Mouse (Mus musculus): ENCODE results near the gene Fgfr1op. TPM values are rescaled to one million over a fixed set of nuclear protein-coding genes. Genes with fewer than 3 reads are reported as not detected.

The Fgfr1op gene
- polyA plus RNA-seq, 1 experiment, result 16.5 TPM

DNA sequence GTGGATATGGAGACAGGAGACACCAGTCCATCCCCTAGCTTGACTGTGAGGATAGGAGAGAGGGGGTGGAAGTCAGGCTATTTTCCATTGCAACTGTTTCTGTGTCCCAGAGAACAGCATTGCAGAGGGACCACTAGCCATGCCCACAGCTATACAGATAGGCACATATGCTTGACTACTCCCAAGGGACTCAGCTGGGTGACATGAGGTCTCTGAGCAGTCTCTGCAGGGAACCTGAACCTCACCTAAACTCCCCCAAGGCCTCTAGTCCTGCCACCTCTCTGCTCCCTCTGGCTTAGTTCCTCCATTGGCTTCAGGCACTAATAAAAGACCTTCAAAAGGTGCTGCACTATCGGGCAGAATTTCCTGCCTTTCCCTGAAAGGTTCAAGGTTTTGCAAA is 58.8 kb downstream of the Fgfr1op start:
- no peak for DNase-seq (ENCODE audit: extremely low spot score in 1 of 2, low spot score in 1 of 2)

DNA sequence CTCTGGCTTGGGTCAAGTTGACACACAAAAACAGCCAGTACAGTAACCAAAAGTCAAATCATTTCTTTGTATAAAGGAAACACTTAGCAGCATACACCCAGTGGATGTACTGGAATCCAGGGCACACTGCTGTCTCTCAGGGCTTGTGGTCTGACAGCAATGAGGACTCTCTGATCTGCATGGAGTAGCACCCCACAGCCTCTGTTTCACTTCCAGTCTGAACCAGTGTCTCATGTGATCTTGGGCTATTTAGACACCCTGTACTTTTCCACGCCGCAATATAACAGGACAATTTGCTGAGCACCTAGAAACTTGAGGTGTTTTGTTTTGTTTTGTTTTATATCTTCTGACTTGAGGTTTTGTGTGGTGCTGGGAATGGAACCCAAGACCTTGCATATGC is 59.9 kb downstream of the Fgfr1op start:
- no peak for DNase-seq (ENCODE audit: extremely low spot score in 1 of 2, low spot score in 1 of 2)

DNA sequence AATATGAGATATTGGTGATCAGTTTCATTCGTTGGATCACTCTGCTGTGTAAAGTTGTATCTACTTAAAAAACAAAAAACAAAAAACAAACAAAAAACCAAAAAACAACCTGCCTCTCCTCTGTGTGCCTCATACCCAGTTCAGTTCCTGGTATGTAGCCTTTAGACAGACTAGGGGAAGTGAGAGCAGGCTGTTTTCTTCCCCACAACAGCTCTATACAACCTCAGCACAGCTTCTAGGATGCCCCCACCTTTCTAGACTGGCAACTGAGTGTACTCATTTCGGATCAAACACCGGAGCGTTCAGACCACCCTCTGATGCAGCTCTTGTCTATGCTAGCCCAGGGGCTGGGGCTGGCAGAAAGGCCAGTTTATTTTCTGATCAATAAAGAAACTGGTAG is 60.4 kb downstream of the Fgfr1op start:
- no peak for DNase-seq (ENCODE audit: extremely low spot score in 1 of 2, low spot score in 1 of 2)

- DNase-seq (ENCODE audit: extremely low spot score in 1 of 2, low spot score in 1 of 2), result peak in 1 of 2 experiments; percentile 8
Observed at GRCm38 (mm10) chr17:8228622-8229021, 63.3 kb downstream of the Fgfr1op start.

DNA sequence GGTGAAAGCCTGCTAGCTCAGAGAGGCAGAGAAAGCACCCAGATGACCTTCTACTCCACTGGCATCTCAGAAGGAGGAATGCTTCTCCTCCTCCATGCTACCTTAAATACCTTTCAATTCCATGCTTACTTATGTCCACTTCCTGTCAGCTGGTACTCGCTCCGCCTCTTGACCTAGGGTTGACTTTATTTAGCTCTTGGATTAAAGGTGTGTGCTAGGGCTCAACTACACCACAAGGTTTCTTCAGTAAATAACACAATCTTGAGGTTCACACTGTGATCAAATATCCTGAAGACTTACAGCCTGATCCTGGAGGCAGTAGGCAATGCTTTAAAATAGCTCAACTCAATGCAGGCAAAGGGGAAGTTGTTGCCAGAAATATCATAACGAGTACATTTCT is 64.3 kb downstream of the Fgfr1op start:
- DNase-seq (ENCODE audit: extremely low spot score in 1 of 2, low spot score in 1 of 2), result no peak

- peak; percentile 24 to 33 for DNase-seq (ENCODE audit: extremely low spot score in 1 of 2, low spot score in 1 of 2)
Observed at GRCm38 (mm10) chr17:8232089-8232488, 66.8 kb downstream of the Fgfr1op start.

GRCm38 (mm10) chr17:8233618-8234214 is 68.4 kb downstream of the Fgfr1op start:
- no peak for DNase-seq (ENCODE audit: extremely low spot score in 1 of 2, low spot score in 1 of 2)

- DNase-seq (ENCODE audit: extremely low spot score in 1 of 2, low spot score in 1 of 2), result no peak
Observed at GRCm38 (mm10) chr17:8234537-8234936, 69.2 kb downstream of the Fgfr1op start.

GRCm38 (mm10) chr17:8235743-8236142 is 70.4 kb downstream of the Fgfr1op start, which contains the start of gene Ccr6:
Gene Ccr6, plus strand, starts transcription at chr17:8236043.
- no peak for DNase-seq (ENCODE audit: extremely low spot score in 1 of 2, low spot score in 1 of 2)

- DNase-seq (ENCODE audit: extremely low spot score in 1 of 2, low spot score in 1 of 2), result no peak
Observed at GRCm38 (mm10) chr17:8238012-8238710, 72.9 kb downstream of the Fgfr1op start.

DNA sequence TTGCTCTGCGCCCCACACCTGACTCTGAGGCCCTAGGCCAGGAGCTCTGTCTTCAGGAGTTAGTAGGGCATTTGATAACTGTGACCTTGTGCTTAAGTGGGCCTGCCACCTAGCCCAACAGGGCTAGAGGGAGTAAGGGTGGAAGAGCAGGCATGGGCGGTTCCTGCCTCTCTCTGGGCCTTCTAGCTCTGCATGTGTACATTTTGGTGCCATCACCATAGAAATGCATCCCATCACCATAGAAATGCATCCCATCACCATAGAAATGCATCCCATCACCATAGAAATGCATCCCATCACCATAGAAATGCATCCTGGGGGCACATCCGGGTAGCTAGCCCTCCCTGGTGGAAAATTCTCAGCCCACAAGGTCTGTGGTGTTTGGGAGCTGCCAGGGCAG is 74.3 kb downstream of the Fgfr1op start:
- no peak for DNase-seq (ENCODE audit: extremely low spot score in 1 of 2, low spot score in 1 of 2)

DNA sequence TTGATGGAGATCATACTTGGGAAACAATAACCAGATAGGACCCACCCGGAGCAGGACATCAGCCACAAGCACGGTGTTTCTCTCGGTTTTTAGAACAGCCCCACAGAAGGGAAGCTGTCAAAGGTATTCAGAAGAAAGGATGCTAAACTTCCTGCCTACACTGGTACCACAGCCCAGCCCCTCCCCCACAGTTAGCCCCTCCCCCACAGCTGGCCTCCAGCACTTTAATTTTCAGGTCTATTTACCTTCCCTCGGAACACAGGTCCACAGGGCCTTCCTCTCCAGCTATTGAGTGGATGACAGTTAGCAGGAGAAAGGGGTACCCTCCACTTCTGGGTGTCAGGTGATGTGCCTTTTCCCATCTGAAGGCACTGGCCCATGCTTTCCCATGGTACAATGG is 75.2 kb downstream of the Fgfr1op start:
- DNase-seq (ENCODE audit: extremely low spot score in 1 of 2, low spot score in 1 of 2), result no peak

DNA sequence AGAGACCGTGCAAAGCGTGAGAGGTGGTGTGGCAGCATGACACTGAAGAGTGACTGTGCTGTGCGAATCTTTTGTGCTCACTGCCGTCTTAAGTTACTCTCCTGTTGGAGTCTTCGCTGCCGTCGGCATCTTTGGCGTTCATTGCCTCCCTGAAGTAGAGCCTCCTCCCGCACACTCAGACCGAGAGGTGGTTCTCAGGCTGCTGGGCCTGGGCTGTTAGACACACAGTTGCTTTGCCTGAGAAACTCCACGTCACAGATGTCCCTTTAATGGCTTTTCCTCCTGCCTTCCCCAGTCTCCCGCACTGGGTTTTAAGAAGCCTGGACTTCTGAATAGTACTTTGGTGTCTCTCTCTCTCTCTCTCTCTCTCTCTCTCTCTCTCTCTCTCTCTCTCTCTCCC is 76.3 kb downstream of the Fgfr1op start:
- DNase-seq (ENCODE audit: extremely low spot score in 1 of 2, low spot score in 1 of 2), result no peak

DNA sequence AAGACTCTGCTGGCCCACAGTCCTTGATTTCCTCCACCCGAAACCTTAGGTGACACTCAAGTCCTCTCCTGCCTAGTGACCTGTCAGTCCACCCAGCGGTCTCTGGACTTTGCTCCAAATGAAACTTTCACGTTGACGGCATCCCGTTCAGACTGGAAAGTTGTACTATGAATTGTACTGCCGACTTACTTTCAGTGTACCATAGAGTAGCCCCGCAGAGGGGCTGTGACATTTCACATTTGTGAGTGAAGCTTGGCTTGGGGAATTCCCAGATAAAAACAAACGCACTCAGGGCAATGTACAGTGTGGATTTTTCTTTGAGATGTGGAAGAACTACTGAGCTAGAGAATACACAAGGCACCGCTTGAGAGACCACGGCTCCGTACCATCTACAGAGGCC is 76.9 kb downstream of the Fgfr1op start:
- no peak for DNase-seq (ENCODE audit: extremely low spot score in 1 of 2, low spot score in 1 of 2)

DNA sequence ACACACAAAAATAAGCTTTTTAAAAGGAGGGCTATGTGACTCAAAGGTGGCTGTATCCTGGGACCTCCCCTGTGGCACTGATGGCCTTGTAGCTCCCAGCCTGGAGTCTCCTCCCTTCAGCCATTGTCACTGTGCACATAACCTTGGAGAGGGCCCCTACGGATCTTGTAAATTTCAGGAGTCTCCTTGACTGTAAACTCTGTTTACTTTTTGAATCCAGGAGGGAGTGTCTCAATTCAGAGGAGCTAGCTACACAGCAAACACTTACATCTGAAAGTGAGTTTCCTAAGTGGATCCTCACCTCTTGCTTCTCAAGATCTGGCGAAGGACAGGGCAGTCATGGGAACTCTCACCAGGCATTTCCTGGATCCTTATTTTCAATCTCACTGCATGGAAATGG is 78.8 kb downstream of the Fgfr1op start:
- DNase-seq (ENCODE audit: extremely low spot score in 1 of 2, low spot score in 1 of 2), result no peak

DNA sequence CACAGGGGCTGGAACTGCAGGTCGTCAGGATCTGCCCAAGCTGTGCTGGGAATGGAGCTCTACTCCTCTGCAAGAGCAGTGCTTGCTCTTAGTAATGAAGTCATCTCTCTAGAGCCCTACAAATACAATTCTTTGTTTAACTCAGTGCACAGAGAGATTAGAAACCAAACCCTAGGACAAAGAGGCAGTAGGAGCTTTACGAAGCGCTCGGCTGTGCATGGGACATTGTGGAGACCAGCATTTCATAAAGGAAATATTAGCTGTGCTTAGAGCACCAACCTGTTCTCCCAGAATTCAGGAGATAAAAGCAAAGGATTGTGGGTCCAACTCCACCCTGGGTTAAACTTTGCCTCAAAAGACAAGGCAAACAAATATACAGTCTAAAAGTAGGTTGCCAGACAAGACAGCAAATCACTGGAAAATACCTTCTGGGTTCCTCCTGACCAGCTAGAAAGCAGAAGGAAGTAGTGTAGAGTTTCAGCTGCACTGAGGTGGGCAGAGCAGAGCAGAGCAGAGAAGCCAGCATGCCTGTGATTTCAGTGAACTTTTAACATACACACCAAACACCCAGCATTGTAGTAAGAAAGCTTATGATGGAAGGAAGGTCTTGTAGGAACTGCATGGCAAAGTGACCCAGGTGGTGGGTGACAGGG is 80.9 kb downstream of the Fgfr1op start:
- DNase-seq (ENCODE audit: extremely low spot score in 1 of 2, low spot score in 1 of 2), result no peak

Other genes starting within 250 kb of the Fgfr1op start
- 0.65 and 0.78 TPM in 2 replicates for gene Tagap, start 239.5 kb upstream of the Fgfr1op start, polyA plus RNA-seq (2012; rRNA removed)
- 39.1 and 40.0 TPM in 2 replicates for gene Rsph3a, start 219.9 kb upstream of the Fgfr1op start, polyA plus RNA-seq (2012; rRNA removed)
- 1.6 and 2.0 TPM in 2 replicates for gene Gm49673, start 17.7 kb upstream of the Fgfr1op start, polyA plus RNA-seq (2012; rRNA removed)
- 16.5 and 17.6 TPM in 2 replicates for gene Rnaset2a, start 17.4 kb upstream of the Fgfr1op start, polyA plus RNA-seq (2012; rRNA removed)
- gene Ccr6, start 70.5 kb downstream of the Fgfr1op start, polyA plus RNA-seq (2012; rRNA removed), result 0.08 TPM in 1 of 2 replicates, not detected in the other
- 383 and 417 TPM in 2 replicates for gene Mpc1, start 117.4 kb downstream of the Fgfr1op start, polyA plus RNA-seq (2012; rRNA removed)
- 117 and 134 TPM in 2 replicates for gene Sft2d1, start 145.6 kb downstream of the Fgfr1op start, polyA plus RNA-seq (2012; rRNA removed)
- gene Prr18, start 172.0 kb downstream of the Fgfr1op start, polyA plus RNA-seq (2012; rRNA removed), result 23.2 and 27.8 TPM in 2 replicates
- gene T2, start 190.5 kb downstream of the Fgfr1op start, polyA plus RNA-seq (2012; rRNA removed), result 1.1 and 1.5 TPM in 2 replicates

All from frontal cortex, adult 2 months (tissue).